Mouse (Mus musculus): ENCODE measurements around the gene Atp8b4.

Gene Atp8b4

GRCm38 (mm10) chr2:126303226-126303625, 197.2 kb downstream of the Atp8b4 start:
- in situ Hi-C loops (cut with MboI, MseI) = no loop called here

GRCm38 (mm10) chr2:126302381-126302780, 198.1 kb downstream of the Atp8b4 start:
- in situ Hi-C loops (cut with MboI, MseI) = no loop called here

GRCm38 (mm10) chr2:126290702-126291101, 209.8 kb downstream of the Atp8b4 start:
- in situ Hi-C loops (cut with MboI, MseI) = no loop called here

GRCm38 (mm10) chr2:126287942-126288341, 212.5 kb downstream of the Atp8b4 start:
- in situ Hi-C loops (cut with MboI, MseI) = no loop called here

GRCm38 (mm10) chr2:126286420-126286819, 214.1 kb downstream of the Atp8b4 start:
- in situ Hi-C loops (cut with MboI, MseI) = no loop called here

- in situ Hi-C loops (cut with MboI, MseI) = no loop called here
These were observed 216.4 kb downstream of the Atp8b4 start for GRCm38 (mm10) chr2:126284071-126284470.

- in situ Hi-C loops (cut with MboI, MseI) = no loop called here
These were observed 217.4 kb downstream of the Atp8b4 start for GRCm38 (mm10) chr2:126283086-126283485.

GRCm38 (mm10) chr2:126275511-126275910, 225.0 kb downstream of the Atp8b4 start:
- in situ Hi-C loops (cut with MboI, MseI) = no loop called here

- in situ Hi-C loops (cut with MboI, MseI) = no loop called here
These were observed 225.6 kb downstream of the Atp8b4 start for GRCm38 (mm10) chr2:126274826-126275405.

GRCm38 (mm10) chr2:126274311-126274710, 226.2 kb downstream of the Atp8b4 start:
- in situ Hi-C loops (cut with MboI, MseI) = no loop called here

Data from regulatory T cell (primary cell).